Comparison of ENCODE assay signal across 14 mouse cellular contexts in genomic region chr11:98568326-98568725, GRCm38 (mm10). TPM values are rescaled to one million over a fixed set of nuclear protein-coding genes. Genes with fewer than 3 reads are reported as not detected.
DNase-seq lines count a peak whose midpoint lies in the region; TF ChIP-seq lines count a peak whose summit lies in the region.
"Had no signal": no experiment of that assay in that cellular context is flagged by ENCODE, and none has a peak within 500 bp of the region (broad histone marks: within the 10 kb centered on the region; RNA-seq: fewer than 3 reads in every experiment).

No protein-coding gene starts in this region.

- no peaks in the 10 kb centered on the region for H3K4me1 ChIP-seq in heart, adult 2 months (ENCODE audit: control insufficient read depth, insufficient read depth, low read length)
- no peaks in the 10 kb centered on the region for H3K4me1 ChIP-seq in bone marrow, adult 2 months (ENCODE audit: control insufficient read depth, insufficient read depth, low read length)
- H3K4me1 ChIP-seq: lung, embryonic 15.5 days; midbrain, embryonic 15.5 days had no signal

- DNase-seq in heart, adult 2 months, result no peak
- DNase-seq in heart, adult 11 months, result no peak
- peak; percentile 25 for DNase-seq in spleen, adult 12 weeks (ENCODE audit: low spot score)
- DNase-seq in spleen, postnatal 14 days (ENCODE audit: low spot score in 2 of 2), result no peak
- peak; percentile 41 for DNase-seq in thymus, postnatal 14 days
- DNase-seq in left cerebral cortex, adult 11 months (ENCODE audit: low spot score), result no peak
- DNase-seq in cerebellum, postnatal 10 days, result no peak

- H3K4me3 ChIP-seq in heart, adult 2 months, result no peak overlapping the region
- no peak overlapping the region for H3K4me3 ChIP-seq in bone marrow, adult 2 months (replicated peaks; ENCODE audit: control insufficient read depth, low read depth, low read length)
- H3K4me3 ChIP-seq: lung, embryonic 15.5 days; midbrain, embryonic 15.5 days had no signal

- WGBS in heart, adult 2 months, result 84% methylated on average over 8 of the region's 8 CpGs
- WGBS in bone marrow, adult 2 months, result 76% methylated on average over 8 of the region's 8 CpGs

- intact Hi-C loops in heart, adult 2 months (cut with DNase I), result no loop called here

- TF ChIP-seq CTCF in heart, adult 2 months (IDR thresholded peaks at IDR 0.05), result peak; percentile 40
- peak; percentile 57 for TF ChIP-seq CTCF in bone marrow, adult 2 months (IDR thresholded peaks at IDR 0.05; ENCODE audit: control insufficient read depth, insufficient read depth, low read length)

- TF ChIP-seq EP300 in heart, adult 2 months (IDR thresholded peaks at IDR 0.05; ENCODE audit: insufficient read depth, low read depth, low read length), result no peak

- no peaks in the 10 kb centered on the region for H3K79me2 ChIP-seq in heart, adult 2 months (replicated peaks; ENCODE audit: control insufficient read depth, insufficient read depth, low read length)

- no peak overlapping the region for H3K27ac ChIP-seq in heart, adult 2 months
- no peak overlapping the region for H3K27ac ChIP-seq in bone marrow, adult 2 months (ENCODE audit: control insufficient read depth, insufficient read depth, low read depth, low read length, poor library complexity)
- H3K27ac ChIP-seq: lung, embryonic 15.5 days; midbrain, embryonic 15.5 days had no signal

- H3K9ac ChIP-seq in heart, adult 2 months (ENCODE audit: low read depth, low read length), result no peak overlapping the region
- H3K9ac ChIP-seq: lung, embryonic 15.5 days; midbrain, embryonic 15.5 days had no signal

- H3K27me3 ChIP-seq in heart, adult 2 months (ENCODE audit: control insufficient read depth, insufficient read depth, low read length), result no peaks in the 10 kb centered on the region
- H3K27me3 ChIP-seq: lung, embryonic 15.5 days; midbrain, embryonic 15.5 days had no signal

- no peak for TF ChIP-seq POLR2A in heart, adult 2 months (IDR thresholded peaks at IDR 0.05; ENCODE audit: insufficient read depth, low read depth, low read length)
- TF ChIP-seq POLR2A in bone marrow, adult 2 months (IDR thresholded peaks at IDR 0.05; ENCODE audit: borderline replicate concordance, control insufficient read depth, low read depth, low read length), result no peak

- H3K36me3 ChIP-seq in heart, adult 2 months (ENCODE audit: control insufficient read depth, insufficient read depth, low read length), result no peaks in the 10 kb centered on the region
- H3K36me3 ChIP-seq: lung, embryonic 15.5 days; midbrain, embryonic 15.5 days had no signal

RNA-seq across cellular contexts. Expression of gene Zpbp2, which starts 17.4 kb away (rescaled TPM):
- total RNA-seq in heart, adult 2 months (2021), result not detected
- 0.23 TPM in 1 of 2 replicates, not detected in the other for polyA plus RNA-seq in heart, adult 2 months (2012; rRNA removed)
- polyA plus RNA-seq in bone marrow, adult 2 months (2011; ENCODE audit: insufficient read depth, insufficient read length, low replicate concordance, missing spikeins), result 2.2 and 6.5 TPM in 2 replicates
- total RNA-seq: layer of hippocampus, postnatal 25 days had no signal
- polyA plus RNA-seq: forebrain, embryonic 16.5 days had no signal

RNA-seq across cellular contexts. Expression of gene Ormdl3, which starts 18.8 kb away (rescaled TPM):
- total RNA-seq in heart, adult 2 months (2021), result 10 to 100 TPM; 40.2 to 40.9 TPM
- polyA plus RNA-seq in heart, adult 2 months (2012; rRNA removed), result 61.2 and 63.8 TPM in 2 replicates
- 41.1 and 41.2 TPM in 2 replicates for polyA plus RNA-seq in bone marrow, adult 2 months (2011; ENCODE audit: insufficient read depth, insufficient read length, low replicate concordance, missing spikeins)

RNA-seq across cellular contexts. Expression of gene Ikzf3, which starts 22.5 kb away (rescaled TPM):
- 1 to 10 TPM in 1 of 2 experiments, under 1 TPM in 1; 0.94 to 1.5 TPM for total RNA-seq in heart, adult 2 months (2021)
- polyA plus RNA-seq in heart, adult 2 months (2012; rRNA removed), result 0.61 and 1.5 TPM in 2 replicates
- 13.3 and 41.7 TPM in 2 replicates for polyA plus RNA-seq in bone marrow, adult 2 months (2011; ENCODE audit: insufficient read depth, insufficient read length, low replicate concordance, missing spikeins)
- polyA plus RNA-seq: forebrain, embryonic 16.5 days; heart, embryonic 14.5 days had no signal

RNA-seq across cellular contexts. Expression of gene Lrrc3c, which starts 29.8 kb away (rescaled TPM):
- not detected for total RNA-seq in heart, adult 2 months (2021)
- not detected in 2 replicates for polyA plus RNA-seq in heart, adult 2 months (2012; rRNA removed)
- not detected in 2 replicates for polyA plus RNA-seq in bone marrow, adult 2 months (2011; ENCODE audit: insufficient read depth, insufficient read length, low replicate concordance, missing spikeins)
- total RNA-seq: layer of hippocampus, postnatal 25 days had no signal
- polyA plus RNA-seq: forebrain, embryonic 16.5 days; heart, embryonic 14.5 days; intestine, embryonic 16.5 days; lung, embryonic 15.5 days; midbrain, embryonic 15.5 days had no signal

RNA-seq across cellular contexts. Expression of gene Gm12355, which starts 57.1 kb away (rescaled TPM):
- total RNA-seq in heart, adult 2 months (2021), result 10 to 100 TPM in 1 of 2 experiments, 1 to 10 TPM in 1; 7.9 to 10.8 TPM
- not detected in 2 replicates for polyA plus RNA-seq in heart, adult 2 months (2012; rRNA removed)
- polyA plus RNA-seq in bone marrow, adult 2 months (2011; ENCODE audit: insufficient read depth, insufficient read length, low replicate concordance, missing spikeins), result 50.6 and 60.6 TPM in 2 replicates

Comparison
In these comparisons a context has a peak if more than half of its experiments do, and no peak if none do; other contexts are left out.
1. DNase-seq: peak in spleen, adult 12 weeks (single experiment) and thymus, postnatal 14 days (single experiment); none in heart, adult 2 months (0 of 2), heart, adult 11 months (single experiment), spleen, postnatal 14 days (0 of 2), left cerebral cortex, adult 11 months (single experiment) and cerebellum, postnatal 10 days (0 of 2).